In genomic region chr5:145967080-145967479, GRCm38 (mm10) we compare ENCODE assay signal across 34 mouse cellular contexts. TPM values are rescaled to one million over a fixed set of nuclear protein-coding genes. Genes with fewer than 3 reads are reported as not detected.
"Had no signal": no experiment of that assay in that cellular context is flagged by ENCODE, and none has a peak within 500 bp of the region (broad histone marks: within the 10 kb centered on the region; RNA-seq: fewer than 3 reads in every experiment).

No protein-coding gene starts in this region.

- H3K4me1 ChIP-seq: heart, embryonic 10.5 days; heart, embryonic 12.5 days; hindbrain, embryonic 10.5 days; hindbrain, embryonic 12.5 days; intestine, embryonic 15.5 days; limb, embryonic 10.5 days; limb, embryonic 12.5 days had no signal

- H3K9me3 ChIP-seq: intestine, embryonic 15.5 days had no signal

- H3K4me2 ChIP-seq: heart, embryonic 12.5 days; hindbrain, embryonic 12.5 days; hindbrain, embryonic 14.5 days; intestine, embryonic 15.5 days; limb, embryonic 12.5 days; liver, embryonic 11.5 days had no signal

- H3K27ac ChIP-seq: gastrocnemius, adult 2 months; heart, embryonic 10.5 days; hindbrain, embryonic 10.5 days; hindbrain, embryonic 12.5 days; hindbrain, embryonic 14.5 days; intestine, embryonic 15.5 days; kidney, postnatal 0 days; layer of hippocampus, adult 2 months; left cerebral cortex, adult 2 months; limb, embryonic 10.5 days; limb, embryonic 12.5 days; liver, embryonic 14.5 days had no signal

- H3K27me3 ChIP-seq: heart, embryonic 12.5 days; hindbrain, embryonic 12.5 days; intestine, embryonic 15.5 days; limb, embryonic 12.5 days had no signal

- H3K9ac ChIP-seq: heart, embryonic 12.5 days; hindbrain, embryonic 12.5 days; hindbrain, embryonic 14.5 days; intestine, embryonic 15.5 days; limb, embryonic 12.5 days; liver, embryonic 14.5 days had no signal

- H3K4me3 ChIP-seq: gastrocnemius, adult 2 months; heart, embryonic 10.5 days; heart, embryonic 12.5 days; hindbrain, embryonic 10.5 days; hindbrain, embryonic 12.5 days; intestine, embryonic 15.5 days; layer of hippocampus, adult 2 months; left cerebral cortex, adult 2 months; limb, embryonic 10.5 days; limb, embryonic 12.5 days had no signal

- DNase-seq: gastrocnemius, adult 2 months; gastrocnemius, postnatal 10 days; gastrocnemius, postnatal 25 days; heart, adult 18-20 months; heart, postnatal 10 days; heart, postnatal 4 days; kidney, postnatal 4 days; lung, adult 2 months had no signal

- H3K36me3 ChIP-seq: heart, embryonic 10.5 days; heart, embryonic 12.5 days; hindbrain, embryonic 10.5 days; hindbrain, embryonic 12.5 days; intestine, embryonic 15.5 days; limb, embryonic 10.5 days; limb, embryonic 12.5 days had no signal

- ATAC-seq: hindbrain, embryonic 16.5 days; inflammation-experienced regulatory T-cells, adult 6 months; intestine, embryonic 15.5 days; intestine, postnatal 0 days had no signal

RNA-seq across cellular contexts. Expression of gene Cyp3a25, which starts 42.3 kb away (rescaled TPM):
- total RNA-seq: gastrocnemius, adult 2 months; gastrocnemius, postnatal 10 days; gastrocnemius, postnatal 25 days; granulocyte monocyte progenitor cell, adult 5-6 weeks; heart, adult 18-20 months; heart, adult 8-10 months; heart, postnatal 10 days; heart, postnatal 25 days; heart, postnatal 4 days; layer of hippocampus, adult 2 months; layer of hippocampus, postnatal 10 days; layer of hippocampus, postnatal 25 days; left cerebral cortex, adult 2 months; left cerebral cortex, postnatal 14 days; left cerebral cortex, postnatal 36 days had no signal
- polyA plus RNA-seq: frontal cortex, adult 2 months; heart, embryonic 10.5 days; heart, embryonic 12.5 days; heart, embryonic 14.5 days; hindbrain, embryonic 10.5 days; hindbrain, embryonic 12.5 days; hindbrain, embryonic 14.5 days; hindbrain, embryonic 16.5 days; inflammation-experienced regulatory T-cells, adult 6 months; intestine, embryonic 15.5 days; limb, embryonic 10.5 days; limb, embryonic 12.5 days; limb, embryonic 14.5 days; liver, embryonic 11.5 days had no signal
